Mouse (Mus musculus): ENCODE measurements at regions not wholly inside any gene's neighbourhood (a gene's known extent, or its start where the extent isn't known, plus 50 kb on each side); places are given as distances from the start of the nearest gene placed in this dataset.

- no peak overlapping the region for H3K27ac ChIP-seq (ENCODE audit: low read depth)
- no peaks in the 10 kb centered on the region for H3K9me3 ChIP-seq (ENCODE audit: low read length)
- DNase-seq (no peak), ATAC-seq (no peak)
- no peaks in the 10 kb centered on the region for H3K27me3 ChIP-seq (ENCODE audit: insufficient read depth, low read length)
- TF ChIP-seq EP300 (IDR thresholded peaks at IDR 0.05; ENCODE audit: low read depth) (no peak), CTCF (IDR thresholded peaks at IDR 0.05; ENCODE audit: low read depth) (no peak)
- H3K36me3 ChIP-seq (replicated peaks; ENCODE audit: insufficient read depth, low read length) = no peaks in the 10 kb centered on the region
- 52% methylated on average over 5 of the region's 5 CpGs for WGBS (ENCODE audit: insufficient replicate concordance)
- H3K4me1 ChIP-seq (ENCODE audit: insufficient read depth) = no peaks in the 10 kb centered on the region
- H3K4me3 ChIP-seq (ENCODE audit: low read depth, low read length) = no peak overlapping the region
- H3K9ac ChIP-seq (replicated peaks) = no peak overlapping the region
- H3K4me2 ChIP-seq (ENCODE audit: low read depth, low read length) = no peak overlapping the region
Observed at GRCm38 (mm10) chr9:47909051-47909450, 252.8 kb upstream of the Nxpe4 start.

DNA sequence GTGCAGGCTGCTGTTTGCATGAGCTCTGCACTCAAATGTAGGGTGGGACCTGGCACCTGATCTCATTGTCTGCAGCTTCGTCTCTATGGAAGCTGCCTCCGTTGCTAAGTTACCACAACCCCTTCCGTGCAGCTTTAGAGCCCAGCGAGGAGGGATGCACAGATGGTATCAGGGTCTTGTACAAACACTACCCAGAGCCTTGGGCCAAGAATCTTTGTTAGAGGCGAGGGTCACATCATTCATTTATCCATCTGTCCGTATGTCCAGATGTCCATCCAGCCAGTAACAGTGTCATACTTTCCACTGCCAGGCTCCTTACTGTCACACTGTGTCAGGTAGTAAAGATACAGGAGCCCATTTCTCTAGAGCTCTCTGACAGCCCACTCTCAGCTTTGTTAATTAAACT is 251.3 kb upstream of the Nxpe4 start:
- no peaks in the 10 kb centered on the region for H3K9me3 ChIP-seq (ENCODE audit: low read length)
- H3K36me3 ChIP-seq (replicated peaks; ENCODE audit: insufficient read depth, low read length) = no peaks in the 10 kb centered on the region
- H3K27ac ChIP-seq (ENCODE audit: low read depth) = no peak overlapping the region
- no peak for ATAC-seq
- no peak overlapping the region for H3K9ac ChIP-seq (replicated peaks)
- H3K4me1 ChIP-seq (ENCODE audit: insufficient read depth) = no peaks in the 10 kb centered on the region
- TF ChIP-seq EP300 (IDR thresholded peaks at IDR 0.05; ENCODE audit: low read depth) (no peak), CTCF (IDR thresholded peaks at IDR 0.05; ENCODE audit: low read depth) (no peak)
- WGBS (ENCODE audit: insufficient replicate concordance) = 43% methylated on average over 6 of the region's 6 CpGs
- DNase-seq = no peak
- no peaks in the 10 kb centered on the region for H3K27me3 ChIP-seq (ENCODE audit: insufficient read depth, low read length)
- no peak overlapping the region for H3K4me3 ChIP-seq (ENCODE audit: low read depth, low read length)
- H3K4me2 ChIP-seq (ENCODE audit: low read depth, low read length) = no peak overlapping the region

DNA sequence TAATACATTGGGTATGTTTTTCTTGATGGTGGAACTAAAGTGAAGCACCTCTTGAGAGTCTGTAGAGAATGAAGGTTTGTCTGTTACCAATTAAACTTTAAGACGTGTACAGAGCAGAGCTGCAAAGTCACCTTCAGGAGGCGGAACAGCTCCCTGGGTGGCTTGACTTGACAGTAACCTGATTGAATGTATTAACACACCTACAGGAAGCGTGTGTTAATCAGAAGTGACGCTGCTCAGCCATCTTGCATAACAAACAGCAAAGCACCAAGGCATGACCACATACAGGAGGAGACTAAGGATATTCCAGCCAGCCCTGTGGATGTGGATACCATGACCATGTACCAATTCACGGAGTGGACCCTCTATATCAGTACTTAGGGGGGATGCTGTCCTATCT is 249.0 kb upstream of the Nxpe4 start:
- Histone ChIP-seq H3K36me3 (replicated peaks; ENCODE audit: insufficient read depth, low read length) (no peaks in the 10 kb centered on the region), H3K4me3 (ENCODE audit: low read depth, low read length) (no peak overlapping the region), H3K9me3 (ENCODE audit: low read length) (no peaks in the 10 kb centered on the region), H3K4me1 (ENCODE audit: insufficient read depth) (no peaks in the 10 kb centered on the region), H3K9ac (replicated peaks) (no peak overlapping the region), H3K4me2 (ENCODE audit: low read depth, low read length) (no peak overlapping the region), H3K27me3 (ENCODE audit: insufficient read depth, low read length) (no peaks in the 10 kb centered on the region), H3K27ac (ENCODE audit: low read depth) (no peak overlapping the region)
- no peak for DNase-seq
- 70% methylated on average over 5 of the region's 5 CpGs for WGBS (ENCODE audit: insufficient replicate concordance)
- 0 out of 2 replicates have a peak, but pooled peaks have one; percentile 21 for ATAC-seq
- TF ChIP-seq EP300 (IDR thresholded peaks at IDR 0.05; ENCODE audit: low read depth) = no peak
- no peak for TF ChIP-seq CTCF (IDR thresholded peaks at IDR 0.05; ENCODE audit: low read depth)

DNA sequence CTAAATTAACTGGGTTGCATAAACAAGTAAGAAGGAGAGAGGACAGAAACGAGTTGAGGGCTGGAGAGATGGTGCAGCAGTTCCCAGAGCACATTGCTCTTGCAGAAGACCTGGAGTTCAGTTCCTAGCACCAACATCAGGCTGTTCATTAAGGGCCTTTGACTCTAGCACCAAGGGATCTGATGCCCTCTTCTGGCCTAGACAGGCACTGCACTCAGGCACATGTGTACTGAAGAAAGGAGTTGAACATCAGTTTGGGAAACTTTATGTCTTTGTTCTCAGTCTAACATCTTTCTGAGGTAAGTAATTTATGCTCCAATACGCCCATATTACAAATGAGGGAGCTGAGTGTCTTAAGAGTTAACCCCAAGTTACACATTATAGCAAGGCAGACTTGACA is 226.5 kb upstream of the Nxpe4 start:
- no peaks in the 10 kb centered on the region for H3K27me3 ChIP-seq (ENCODE audit: insufficient read depth, low read length)
- H3K9me3 ChIP-seq (ENCODE audit: low read length) = no peaks in the 10 kb centered on the region
- H3K4me3 ChIP-seq (ENCODE audit: low read depth, low read length) = no peak overlapping the region
- no peak for ATAC-seq
- no peak overlapping the region for H3K27ac ChIP-seq (ENCODE audit: low read depth)
- TF ChIP-seq EP300 (IDR thresholded peaks at IDR 0.05; ENCODE audit: low read depth) = no peak
- peak; percentile 61 for TF ChIP-seq CTCF (IDR thresholded peaks at IDR 0.05; ENCODE audit: low read depth)
- H3K9ac ChIP-seq (replicated peaks) = no peak overlapping the region
- WGBS (ENCODE audit: insufficient replicate concordance) = 37% methylated on average over 2 of the region's 2 CpGs
- peak; percentile 22 for DNase-seq
- H3K36me3 ChIP-seq (replicated peaks; ENCODE audit: insufficient read depth, low read length) = no peaks in the 10 kb centered on the region
- 0 out of 2 replicates have a peak, but pooled peaks cover 5% of the 10 kb centered on the region for H3K4me1 ChIP-seq (ENCODE audit: insufficient read depth)
- H3K4me2 ChIP-seq (ENCODE audit: low read depth, low read length) = no peak overlapping the region

DNA sequence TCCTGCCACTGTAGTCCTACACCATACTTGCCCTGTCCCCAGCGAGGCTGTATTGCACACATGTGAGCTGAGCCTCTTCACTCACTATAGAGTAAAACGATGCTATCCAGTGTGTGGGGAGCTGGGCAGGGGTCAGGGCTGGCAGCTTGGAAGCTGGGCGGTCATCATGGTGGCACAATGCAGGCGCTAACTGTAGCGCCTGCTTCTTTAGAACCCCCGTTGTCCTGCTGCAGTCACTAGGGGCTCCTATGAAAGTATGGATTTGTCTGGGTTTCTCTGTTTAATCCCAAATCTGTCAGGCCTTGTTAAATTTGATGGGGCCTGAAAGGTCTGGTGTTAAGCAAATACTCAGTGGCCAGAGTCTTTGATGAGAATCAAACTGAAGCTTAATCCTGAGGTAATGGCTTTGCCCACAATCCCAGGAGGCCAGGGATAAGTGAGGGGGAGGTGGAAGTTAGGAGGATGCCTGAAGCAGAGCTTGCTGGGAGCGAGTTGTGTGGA is 225.8 kb upstream of the Nxpe4 start:
- WGBS (ENCODE audit: insufficient replicate concordance) = 75% methylated on average over 7 of the region's 7 CpGs

DNA sequence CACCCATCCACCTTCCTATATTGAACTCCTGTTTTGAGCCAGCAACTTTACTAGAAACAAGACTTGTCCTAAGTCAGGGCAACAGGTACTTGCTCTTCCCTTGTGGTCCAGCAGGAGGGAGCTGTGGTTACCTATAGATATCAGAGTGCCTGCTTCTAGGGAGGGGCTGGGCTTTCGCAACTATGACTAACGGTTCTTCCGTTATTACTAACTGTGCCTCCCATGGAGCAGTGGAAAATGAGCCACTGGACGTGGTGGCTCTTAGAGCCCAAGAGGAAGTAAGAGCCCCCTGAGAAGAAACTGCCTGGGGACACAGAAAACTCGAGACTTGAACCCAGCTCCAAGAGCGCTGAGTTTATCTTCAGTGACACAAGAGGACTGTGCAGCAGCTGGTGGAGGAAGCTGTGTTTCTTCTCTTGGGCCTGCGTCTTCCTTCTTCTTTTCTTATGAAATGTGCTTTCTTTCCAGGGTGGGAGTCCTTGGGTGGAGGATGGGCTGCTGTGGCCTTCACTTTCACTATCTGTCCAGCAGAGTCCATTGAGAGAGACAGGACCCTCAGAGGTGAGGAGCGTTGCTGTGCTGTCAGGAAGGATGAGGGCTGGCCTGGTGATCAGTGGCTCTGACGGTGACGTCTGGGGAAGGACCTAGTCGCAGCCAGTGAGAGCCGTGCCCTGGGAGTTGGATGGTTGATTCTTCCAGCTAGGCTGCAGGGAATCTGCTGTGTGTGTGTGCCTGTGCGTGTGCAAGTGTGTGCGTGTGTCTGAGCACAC is 222.7 kb upstream of the Nxpe4 start:
- Histone ChIP-seq H3K4me2 (ENCODE audit: low read depth, low read length) (no peak overlapping the region), H3K27me3 (ENCODE audit: insufficient read depth, low read length) (no peaks in the 10 kb centered on the region), H3K9me3 (ENCODE audit: low read length) (no peaks in the 10 kb centered on the region), H3K4me3 (ENCODE audit: low read depth, low read length) (no peak overlapping the region), H3K36me3 (replicated peaks; ENCODE audit: insufficient read depth, low read length) (no peaks in the 10 kb centered on the region), H3K4me1 (ENCODE audit: insufficient read depth) (no peaks in the 10 kb centered on the region), H3K27ac (ENCODE audit: low read depth) (no peak overlapping the region), H3K9ac (replicated peaks) (no peak overlapping the region)
- DNase-seq = peak; percentile 24
- no peak for TF ChIP-seq EP300 (IDR thresholded peaks at IDR 0.05; ENCODE audit: low read depth)
- TF ChIP-seq CTCF (IDR thresholded peaks at IDR 0.05; ENCODE audit: low read depth) = 0 out of 2 replicates have a peak, but pooled peaks have one; percentile 10
- 52% methylated on average over 14 of the region's 14 CpGs for WGBS (ENCODE audit: insufficient replicate concordance)
- ATAC-seq = no peak

More for the DNA sequence above, 225.8 kb upstream of the Nxpe4 start:
- Histone ChIP-seq H3K4me1 (ENCODE audit: insufficient read depth) (0 out of 2 replicates have a peak, but pooled peaks cover 2% of the 10 kb centered on the region), H3K4me3 (ENCODE audit: low read depth, low read length) (no peak overlapping the region), H3K36me3 (replicated peaks; ENCODE audit: insufficient read depth, low read length) (no peaks in the 10 kb centered on the region), H3K9ac (replicated peaks) (no peak overlapping the region), H3K9me3 (ENCODE audit: low read length) (no peaks in the 10 kb centered on the region), H3K27ac (ENCODE audit: low read depth) (no peak overlapping the region), H3K27me3 (ENCODE audit: insufficient read depth, low read length) (no peaks in the 10 kb centered on the region), H3K4me2 (ENCODE audit: low read depth, low read length) (no peak overlapping the region)
- no peak for ATAC-seq
- DNase-seq = no peak
- TF ChIP-seq EP300 (IDR thresholded peaks at IDR 0.05; ENCODE audit: low read depth) (no peak), CTCF (IDR thresholded peaks at IDR 0.05; ENCODE audit: low read depth) (no peak)

All from liver, postnatal 0 days (tissue).